Mouse (Mus musculus): Measurements from ENCODE around the gene Tmem56. TPM values are rescaled to one million over a fixed set of nuclear protein-coding genes. Genes with fewer than 3 reads are reported as not detected.

Gene Tmem56
- polyA plus RNA-seq, 1 experiment: 1.1 TPM

GRCm38 (mm10) chr3:121255501-121255900, 27.4 kb downstream of the Tmem56 start:
- no peaks in the 10 kb centered on the region for H3K9me3 ChIP-seq (ENCODE audit: control insufficient read depth, low read length)
- no peak for TF ChIP-seq GATA1 (IDR thresholded peaks at IDR 0.05; ENCODE audit: low read length)
- no peak for TF ChIP-seq TAL1 (IDR thresholded peaks at IDR 0.05; ENCODE audit: low read length)
- H3K27me3 ChIP-seq (ENCODE audit: control insufficient read depth): no peaks in the 10 kb centered on the region
- H3K36me3 ChIP-seq (ENCODE audit: control insufficient read depth): peaks cover 91% of the 10 kb centered on the region
- H3K4me1 ChIP-seq (ENCODE audit: control insufficient read depth): peaks cover 53% of the 10 kb centered on the region
- no peak overlapping the region for H3K4me3 ChIP-seq (replicated peaks)

GRCm38 (mm10) chr3:121250576-121251433, 32.1 kb downstream of the Tmem56 start:
- no peaks in the 10 kb centered on the region for H3K9me3 ChIP-seq (ENCODE audit: control insufficient read depth, low read length)
- TF ChIP-seq TAL1 (IDR thresholded peaks at IDR 0.05; ENCODE audit: low read length) (no peak), GATA1 (IDR thresholded peaks at IDR 0.05; ENCODE audit: low read length) (no peak)
- H3K27me3 ChIP-seq (ENCODE audit: control insufficient read depth): no peaks in the 10 kb centered on the region
- peaks cover 20% of the 10 kb centered on the region for H3K4me1 ChIP-seq (ENCODE audit: control insufficient read depth)
- H3K36me3 ChIP-seq (ENCODE audit: control insufficient read depth): peaks cover 88% of the 10 kb centered on the region
- no peak overlapping the region for H3K4me3 ChIP-seq (replicated peaks)

- peaks cover 84% of the 10 kb centered on the region for H3K36me3 ChIP-seq (ENCODE audit: control insufficient read depth)
- H3K27me3 ChIP-seq (ENCODE audit: control insufficient read depth): no peaks in the 10 kb centered on the region
- TF ChIP-seq TAL1 (IDR thresholded peaks at IDR 0.05; ENCODE audit: low read length): no peak
- TF ChIP-seq GATA1 (IDR thresholded peaks at IDR 0.05; ENCODE audit: low read length): no peak
- peaks cover 14% of the 10 kb centered on the region for H3K4me1 ChIP-seq (ENCODE audit: control insufficient read depth)
- H3K4me3 ChIP-seq (replicated peaks): no peak overlapping the region
- H3K9me3 ChIP-seq (ENCODE audit: control insufficient read depth, low read length): no peaks in the 10 kb centered on the region
Measured at GRCm38 (mm10) chr3:121250048-121250447, 32.9 kb downstream of the Tmem56 start.

- H3K4me1 ChIP-seq (ENCODE audit: control insufficient read depth): peaks cover 31% of the 10 kb centered on the region
- no peaks in the 10 kb centered on the region for H3K9me3 ChIP-seq (ENCODE audit: control insufficient read depth, low read length)
- no peaks in the 10 kb centered on the region for H3K27me3 ChIP-seq (ENCODE audit: control insufficient read depth)
- H3K4me3 ChIP-seq (replicated peaks): no peak overlapping the region
- H3K36me3 ChIP-seq (ENCODE audit: control insufficient read depth): peaks cover 89% of the 10 kb centered on the region
- no peak for TF ChIP-seq GATA1 (IDR thresholded peaks at IDR 0.05; ENCODE audit: low read length)
Measured at GRCm38 (mm10) chr3:121242941-121243340, 40.0 kb downstream of the Tmem56 start.

GRCm38 (mm10) chr3:121242111-121242936, 40.6 kb downstream of the Tmem56 start:
- no peak overlapping the region for H3K4me3 ChIP-seq (replicated peaks)
- no peaks in the 10 kb centered on the region for H3K9me3 ChIP-seq (ENCODE audit: control insufficient read depth, low read length)
- peaks cover 88% of the 10 kb centered on the region for H3K36me3 ChIP-seq (ENCODE audit: control insufficient read depth)
- peaks cover 30% of the 10 kb centered on the region for H3K4me1 ChIP-seq (ENCODE audit: control insufficient read depth)
- no peak for TF ChIP-seq GATA1 (IDR thresholded peaks at IDR 0.05; ENCODE audit: low read length)
- TF ChIP-seq TAL1 (IDR thresholded peaks at IDR 0.05; ENCODE audit: low read length): no peak
- H3K27me3 ChIP-seq (ENCODE audit: control insufficient read depth): no peaks in the 10 kb centered on the region

- no peak overlapping the region for H3K4me3 ChIP-seq (replicated peaks)
- no peaks in the 10 kb centered on the region for H3K9me3 ChIP-seq (ENCODE audit: control insufficient read depth, low read length)
- H3K36me3 ChIP-seq (ENCODE audit: control insufficient read depth): peaks cover 86% of the 10 kb centered on the region
- TF ChIP-seq GATA1 (IDR thresholded peaks at IDR 0.05; ENCODE audit: low read length) (no peak), TAL1 (IDR thresholded peaks at IDR 0.05; ENCODE audit: low read length) (no peak)
- peaks cover 30% of the 10 kb centered on the region for H3K4me1 ChIP-seq (ENCODE audit: control insufficient read depth)
- H3K27me3 ChIP-seq (ENCODE audit: control insufficient read depth): no peaks in the 10 kb centered on the region
Measured at GRCm38 (mm10) chr3:121240362-121241040, 42.4 kb downstream of the Tmem56 start.

GRCm38 (mm10) chr3:121239096-121239495, 43.8 kb downstream of the Tmem56 start:
- Histone ChIP-seq H3K27me3 (ENCODE audit: control insufficient read depth) (no peaks in the 10 kb centered on the region), H3K4me3 (replicated peaks) (no peak overlapping the region), H3K4me1 (ENCODE audit: control insufficient read depth) (peaks cover 28% of the 10 kb centered on the region), H3K9me3 (ENCODE audit: control insufficient read depth, low read length) (no peaks in the 10 kb centered on the region), H3K36me3 (ENCODE audit: control insufficient read depth) (peaks cover 91% of the 10 kb centered on the region)
- TF ChIP-seq TAL1 (IDR thresholded peaks at IDR 0.05; ENCODE audit: low read length) (no peak), GATA1 (IDR thresholded peaks at IDR 0.05; ENCODE audit: low read length) (no peak)

- Histone ChIP-seq H3K9me3 (ENCODE audit: control insufficient read depth, low read length) (no peaks in the 10 kb centered on the region), H3K4me1 (ENCODE audit: control insufficient read depth) (peaks cover 37% of the 10 kb centered on the region), H3K4me3 (replicated peaks) (no peak overlapping the region), H3K36me3 (ENCODE audit: control insufficient read depth) (peaks cover 94% of the 10 kb centered on the region), H3K27me3 (ENCODE audit: control insufficient read depth) (no peaks in the 10 kb centered on the region)
- no peak for TF ChIP-seq TAL1 (IDR thresholded peaks at IDR 0.05; ENCODE audit: low read length)
- TF ChIP-seq GATA1 (IDR thresholded peaks at IDR 0.05; ENCODE audit: low read length): no peak
Measured at GRCm38 (mm10) chr3:121224763-121225162, 58.1 kb downstream of the Tmem56 start.

- no peaks in the 10 kb centered on the region for H3K9me3 ChIP-seq (ENCODE audit: control insufficient read depth, low read length)
Measured at GRCm38 (mm10) chr3:121224185-121224584, 58.7 kb downstream of the Tmem56 start.

More at GRCm38 (mm10) chr3:121224185-121224584, 58.7 kb downstream of the Tmem56 start:
- H3K4me1 ChIP-seq (ENCODE audit: control insufficient read depth): peaks cover 37% of the 10 kb centered on the region
- no peaks in the 10 kb centered on the region for H3K27me3 ChIP-seq (ENCODE audit: control insufficient read depth)
- H3K36me3 ChIP-seq (ENCODE audit: control insufficient read depth): peaks cover 94% of the 10 kb centered on the region
- TF ChIP-seq TAL1 (IDR thresholded peaks at IDR 0.05; ENCODE audit: low read length) (no peak), GATA1 (IDR thresholded peaks at IDR 0.05; ENCODE audit: low read length) (no peak)
- H3K4me3 ChIP-seq (replicated peaks): no peak overlapping the region
